Mouse (Mus musculus): ENCODE results near the gene Dcaf5. TPM values are rescaled to one million over a fixed set of nuclear protein-coding genes. Genes with fewer than 3 reads are reported as not detected.

The Dcaf5 gene
- polyA plus RNA-seq, 1 experiment from 2014 or later = 12.7 TPM

- no peak overlapping the region for H3K4me3 ChIP-seq (ENCODE audit: low read length)
- no peaks in the 10 kb centered on the region for H3K36me3 ChIP-seq (ENCODE audit: insufficient read depth, low read length)
- no peak overlapping the region for H3K4me2 ChIP-seq (replicated peaks; ENCODE audit: low read depth, low read length)
- H3K4me1 ChIP-seq (ENCODE audit: insufficient read depth, low read length) = no peaks in the 10 kb centered on the region
- H3K27ac ChIP-seq (ENCODE audit: low read length) = no peak overlapping the region
- ATAC-seq (ENCODE audit: low FRiP score, low TSS enrichment) = no peak
- H3K9me3 ChIP-seq (ENCODE audit: low read length) = peaks cover 6% of the 10 kb centered on the region; the same call in 1 of the 2 replicates
- no peak overlapping the region for H3K9ac ChIP-seq (replicated peaks; ENCODE audit: low read length)
- H3K27me3 ChIP-seq (ENCODE audit: insufficient read depth, low read length) = no peaks in the 10 kb centered on the region
- 67% methylated on average over 9 of the region's 9 CpGs for WGBS
Measured at GRCm38 (mm10) chr12:80300833-80301456, 135.5 kb downstream of the Dcaf5 start.

- 34% methylated on average over 6 of the region's 6 CpGs for WGBS
- Histone ChIP-seq H3K9me3 (ENCODE audit: low read length) (no peaks in the 10 kb centered on the region), H3K36me3 (ENCODE audit: insufficient read depth, low read length) (no peaks in the 10 kb centered on the region), H3K4me3 (ENCODE audit: low read length) (no peak overlapping the region), H3K27ac (ENCODE audit: low read length) (no peak overlapping the region), H3K4me1 (ENCODE audit: insufficient read depth, low read length) (no peaks in the 10 kb centered on the region), H3K4me2 (replicated peaks; ENCODE audit: low read depth, low read length) (no peak overlapping the region), H3K27me3 (ENCODE audit: insufficient read depth, low read length) (no peaks in the 10 kb centered on the region), H3K9ac (replicated peaks; ENCODE audit: low read length) (no peak overlapping the region)
- no peak for ATAC-seq (ENCODE audit: low FRiP score, low TSS enrichment)
Measured at GRCm38 (mm10) chr12:80298714-80299113, 137.7 kb downstream of the Dcaf5 start.

GRCm38 (mm10) chr12:80291895-80292435 is 144.4 kb downstream of the Dcaf5 start:
- Histone ChIP-seq H3K4me3 (ENCODE audit: low read length) (no peak overlapping the region), H3K27ac (ENCODE audit: low read length) (no peak overlapping the region), H3K27me3 (ENCODE audit: insufficient read depth, low read length) (no peaks in the 10 kb centered on the region), H3K4me2 (replicated peaks; ENCODE audit: low read depth, low read length) (no peak overlapping the region), H3K9ac (replicated peaks; ENCODE audit: low read length) (no peak overlapping the region), H3K36me3 (ENCODE audit: insufficient read depth, low read length) (no peaks in the 10 kb centered on the region), H3K4me1 (ENCODE audit: insufficient read depth, low read length) (no peaks in the 10 kb centered on the region), H3K9me3 (ENCODE audit: low read length) (no peaks in the 10 kb centered on the region)
- 51% methylated on average over 3 of the region's 3 CpGs for WGBS
- peak; percentile 65 for ATAC-seq (ENCODE audit: low FRiP score, low TSS enrichment)

- WGBS = 88% methylated on average over 8 of the region's 8 CpGs
- Histone ChIP-seq H3K4me3 (ENCODE audit: low read length) (no peak overlapping the region), H3K4me2 (replicated peaks; ENCODE audit: low read depth, low read length) (no peak overlapping the region), H3K9ac (replicated peaks; ENCODE audit: low read length) (no peak overlapping the region), H3K9me3 (ENCODE audit: low read length) (no peaks in the 10 kb centered on the region), H3K36me3 (ENCODE audit: insufficient read depth, low read length) (no peaks in the 10 kb centered on the region), H3K27me3 (ENCODE audit: insufficient read depth, low read length) (no peaks in the 10 kb centered on the region), H3K27ac (ENCODE audit: low read length) (no peak overlapping the region), H3K4me1 (ENCODE audit: insufficient read depth, low read length) (no peaks in the 10 kb centered on the region)
- ATAC-seq (ENCODE audit: low FRiP score, low TSS enrichment) = no peak
Measured at GRCm38 (mm10) chr12:80290964-80291363, 145.4 kb downstream of the Dcaf5 start.

GRCm38 (mm10) chr12:80290483-80290882 is 145.9 kb downstream of the Dcaf5 start:
- ATAC-seq (ENCODE audit: low FRiP score, low TSS enrichment) = no peak
- H3K4me3 ChIP-seq (ENCODE audit: low read length) = no peak overlapping the region
- WGBS = 87% methylated on average over 4 of the region's 4 CpGs
- H3K9ac ChIP-seq (replicated peaks; ENCODE audit: low read length) = no peak overlapping the region
- H3K4me2 ChIP-seq (replicated peaks; ENCODE audit: low read depth, low read length) = no peak overlapping the region
- H3K27me3 ChIP-seq (ENCODE audit: insufficient read depth, low read length) = no peaks in the 10 kb centered on the region
- no peaks in the 10 kb centered on the region for H3K9me3 ChIP-seq (ENCODE audit: low read length)
- no peaks in the 10 kb centered on the region for H3K4me1 ChIP-seq (ENCODE audit: insufficient read depth, low read length)
- H3K27ac ChIP-seq (ENCODE audit: low read length) = no peak overlapping the region
- H3K36me3 ChIP-seq (ENCODE audit: insufficient read depth, low read length) = no peaks in the 10 kb centered on the region

GRCm38 (mm10) chr12:80289722-80290121 is 146.7 kb downstream of the Dcaf5 start:
- ATAC-seq (ENCODE audit: low FRiP score, low TSS enrichment) = no peak
- H3K4me2 ChIP-seq (replicated peaks; ENCODE audit: low read depth, low read length) = no peak overlapping the region

GRCm38 (mm10) chr12:80285890-80286289 is 150.5 kb downstream of the Dcaf5 start:
- no peak overlapping the region for H3K27ac ChIP-seq (ENCODE audit: low read length)
- no peak overlapping the region for H3K4me3 ChIP-seq (ENCODE audit: low read length)
- H3K27me3 ChIP-seq (ENCODE audit: insufficient read depth, low read length) = no peaks in the 10 kb centered on the region
- H3K4me2 ChIP-seq (replicated peaks; ENCODE audit: low read depth, low read length) = no peak overlapping the region
- peaks cover 3% of the 10 kb centered on the region for H3K4me1 ChIP-seq (ENCODE audit: insufficient read depth, low read length)
- H3K9ac ChIP-seq (replicated peaks; ENCODE audit: low read length) = no peak overlapping the region
- WGBS = 59% methylated on average over 5 of the region's 5 CpGs
- no peaks in the 10 kb centered on the region for H3K36me3 ChIP-seq (ENCODE audit: insufficient read depth, low read length)
- no peak for ATAC-seq (ENCODE audit: low FRiP score, low TSS enrichment)
- H3K9me3 ChIP-seq (ENCODE audit: low read length) = no peaks in the 10 kb centered on the region

More at GRCm38 (mm10) chr12:80289722-80290121, 146.7 kb downstream of the Dcaf5 start:
- Histone ChIP-seq H3K27me3 (ENCODE audit: insufficient read depth, low read length) (no peaks in the 10 kb centered on the region), H3K9me3 (ENCODE audit: low read length) (no peaks in the 10 kb centered on the region), H3K27ac (ENCODE audit: low read length) (no peak overlapping the region), H3K4me3 (ENCODE audit: low read length) (no peak overlapping the region), H3K36me3 (ENCODE audit: insufficient read depth, low read length) (no peaks in the 10 kb centered on the region), H3K9ac (replicated peaks; ENCODE audit: low read length) (no peak overlapping the region), H3K4me1 (ENCODE audit: insufficient read depth, low read length) (no peaks in the 10 kb centered on the region)
- 73% methylated on average over 3 of the region's 3 CpGs for WGBS

Small RNA genes lying within 50 kb of the gene (microRNA-seq; reads per million reads assigned to microRNA genes)
- gene Mir1843a = 38.6 reads per million, percentile 46 among the genes with 10 or more reads in this experiment

Other genes with a start within 250 kb of the Dcaf5 start
- gene Actn1, start 176.2 kb downstream of the Dcaf5 start, polyA plus RNA-seq (2015; fragmentation: Nextera tagmentation; extraction: Ambion mirVana) = 44.8 and 49.2 TPM in 2 replicates
- 31.2 and 34.8 TPM in 2 replicates for gene Exd2, start 26.5 kb upstream of the Dcaf5 start, polyA plus RNA-seq (2015; fragmentation: Nextera tagmentation; extraction: Ambion mirVana)
- gene Galnt16, start 81.7 kb upstream of the Dcaf5 start, polyA plus RNA-seq (2015; fragmentation: Nextera tagmentation; extraction: Ambion mirVana) = 8.3 and 9.0 TPM in 2 replicates
- 32.0 and 34.8 TPM in 2 replicates for gene Slc39a9, start 207.3 kb upstream of the Dcaf5 start, polyA plus RNA-seq (2015; fragmentation: Nextera tagmentation; extraction: Ambion mirVana)
- gene Erh, start 207.7 kb upstream of the Dcaf5 start, polyA plus RNA-seq (2015; fragmentation: Nextera tagmentation; extraction: Ambion mirVana) = 279 and 331 TPM in 2 replicates

Measured in kidney, embryonic 16.5 days (tissue).